Mouse (Mus musculus) E14TG2a.4 (cell line): ENCODE measurements around the gene Malsu1.

Experiments
- CTCF ChIP-seq: conservative IDR thresholded peaks from 2 replicates; pipeline ENCODE4 v1.5.1; 2014; ENCODE audit warnings: low read length
- NANOG ChIP-seq: IDR thresholded peaks from 2 replicates; pipeline ENCODE4 v1.6.1; 2014; ENCODE audit warnings: borderline replicate concordance, low read length, mixed read lengths

GRCm38 (mm10) chr6:49132352-49133090 is 58.9 kb downstream of the Malsu1 start:
- TF ChIP-seq CTCF, result no peak
- no peak for TF ChIP-seq NANOG
